Mouse (Mus musculus): Measurements from ENCODE around the gene Gm45233. TPM values are rescaled to one million over a fixed set of nuclear protein-coding genes. Genes with fewer than 3 reads are reported as not detected.

Gene Gm45233
- polyA plus RNA-seq, 1 experiment from 2014 or later: 0.31 TPM

DNA sequence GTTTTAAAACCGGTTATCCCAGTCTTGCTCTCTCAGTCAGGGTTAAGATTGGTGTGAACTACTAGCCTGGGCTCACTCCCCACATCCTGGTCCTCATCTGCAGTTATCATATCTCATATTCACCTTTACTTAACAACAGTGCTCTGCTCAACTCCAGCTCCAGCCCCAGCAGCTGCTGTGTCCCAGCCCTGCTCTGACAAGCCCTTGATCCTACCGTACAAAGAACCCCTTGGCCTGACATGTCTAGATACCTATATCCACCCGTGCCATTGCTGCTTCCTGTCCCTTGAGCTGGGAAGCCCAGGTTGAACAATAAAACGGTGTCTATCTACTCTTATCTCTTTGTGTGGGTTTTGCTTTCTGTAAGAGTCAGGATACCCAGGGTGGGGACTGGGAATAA, 14.4 kb upstream of the Gm45233 start:
- no peak for ATAC-seq (replicated peaks; ENCODE audit: insufficient number of reproducible peaks, insufficient read depth, low FRiP score, low read depth)
- Histone ChIP-seq H3K27me3 (no peaks in the 10 kb centered on the region), H3K9me3 (replicated peaks) (no peaks in the 10 kb centered on the region), H3K27ac (no peak overlapping the region), H3K4me1 (replicated peaks) (no peaks in the 10 kb centered on the region), H3K36me3 (no peaks in the 10 kb centered on the region), H3K4me3 (no peak overlapping the region), H3K4me2 (no peak overlapping the region), H3K9ac (no peak overlapping the region)
- 34% methylated on average over 4 of the region's 4 CpGs for WGBS

DNA sequence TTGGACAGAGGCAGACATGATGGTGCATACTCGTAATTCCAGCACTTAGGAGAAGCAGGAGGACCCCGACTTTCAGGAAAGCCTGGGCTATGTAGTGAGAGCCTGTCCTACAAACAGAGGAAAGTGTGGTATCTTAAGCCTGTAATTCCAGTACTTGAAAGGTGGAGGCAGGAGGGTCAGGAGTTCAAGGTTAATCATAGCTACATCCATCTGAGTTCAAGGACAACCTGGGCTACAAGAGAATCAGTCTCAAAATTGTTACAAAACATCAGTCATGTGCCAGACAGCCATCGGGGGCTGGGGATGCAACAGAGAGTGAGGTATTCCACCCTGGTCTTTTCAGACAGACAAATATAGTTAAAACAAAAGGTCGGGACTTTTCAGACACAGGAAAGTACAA, 11.0 kb upstream of the Gm45233 start:
- H3K27ac ChIP-seq: no peak overlapping the region
- H3K4me2 ChIP-seq: no peak overlapping the region
- no peak overlapping the region for H3K9ac ChIP-seq
- no peaks in the 10 kb centered on the region for H3K4me1 ChIP-seq (replicated peaks)
- H3K4me3 ChIP-seq: no peak overlapping the region
- no peak for ATAC-seq (replicated peaks; ENCODE audit: insufficient number of reproducible peaks, insufficient read depth, low FRiP score, low read depth)
- no peaks in the 10 kb centered on the region for H3K36me3 ChIP-seq
- H3K9me3 ChIP-seq (replicated peaks): no peaks in the 10 kb centered on the region
- 61% methylated on average over 4 of the region's 4 CpGs for WGBS
- H3K27me3 ChIP-seq: no peaks in the 10 kb centered on the region

GRCm38 (mm10) chr7:43434676-43435075, 9.3 kb upstream of the Gm45233 start:
- Histone ChIP-seq H3K4me2 (no peak overlapping the region), H3K9ac (no peak overlapping the region), H3K4me1 (replicated peaks) (no peaks in the 10 kb centered on the region), H3K36me3 (no peaks in the 10 kb centered on the region), H3K9me3 (replicated peaks) (no peaks in the 10 kb centered on the region), H3K4me3 (no peak overlapping the region), H3K27ac (no peak overlapping the region), H3K27me3 (no peaks in the 10 kb centered on the region)
- 82% methylated on average over 5 of the region's 5 CpGs for WGBS
- no peak for ATAC-seq (replicated peaks; ENCODE audit: insufficient number of reproducible peaks, insufficient read depth, low FRiP score, low read depth)

- H3K4me2 ChIP-seq: no peak within 1 kb of the TSS
- H3K27ac ChIP-seq: no peak within 1 kb of the TSS
- ATAC-seq (replicated peaks; ENCODE audit: insufficient number of reproducible peaks, insufficient read depth, low FRiP score, low read depth): no peak
- H3K27me3 ChIP-seq: no peaks in the 10 kb centered on the region
- H3K4me3 ChIP-seq: no peak within 1 kb of the TSS; the same call in 1 of the 2 replicates
- no peaks in the 10 kb centered on the region for H3K36me3 ChIP-seq
- H3K9me3 ChIP-seq (replicated peaks): no peaks in the 10 kb centered on the region
- WGBS: 65% methylated on average over 10 of the region's 10 CpGs
- no peak within 1 kb of the TSS for H3K9ac ChIP-seq
- H3K4me1 ChIP-seq (replicated peaks): no peaks in the 10 kb centered on the region
These were observed 7.3 kb upstream of the Gm45233 start, which contains the start of gene Nkg7 for GRCm38 (mm10) chr7:43436341-43437255. Gene Nkg7 (plus strand): TSS chr7:43437073.

DNA sequence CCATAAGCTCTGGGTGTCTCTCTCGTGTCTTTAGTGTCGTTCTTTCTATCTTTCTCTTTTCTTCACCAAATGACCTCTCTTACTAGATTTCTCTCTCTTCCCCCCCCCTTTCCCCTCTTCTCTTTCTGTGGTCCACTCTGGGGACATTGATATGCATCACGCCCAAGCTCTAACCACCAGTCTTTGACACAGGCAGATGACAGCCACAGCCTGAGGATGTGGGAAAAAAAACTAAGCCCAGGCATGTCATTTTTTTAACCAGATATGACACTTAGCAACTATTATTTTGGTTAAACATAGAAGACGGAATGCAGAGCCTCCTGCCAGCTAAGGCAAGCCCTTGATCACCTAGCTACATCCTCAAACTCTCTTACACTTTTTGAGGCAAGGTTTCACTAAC, 5.3 kb upstream of the Gm45233 start:
- no peak overlapping the region for H3K4me2 ChIP-seq
- H3K4me1 ChIP-seq (replicated peaks): peaks cover 9% of the 10 kb centered on the region
- H3K27ac ChIP-seq: no peak overlapping the region
- no peaks in the 10 kb centered on the region for H3K9me3 ChIP-seq (replicated peaks)
- no peaks in the 10 kb centered on the region for H3K36me3 ChIP-seq
- ATAC-seq (replicated peaks; ENCODE audit: insufficient number of reproducible peaks, insufficient read depth, low FRiP score, low read depth): no peak
- no peak overlapping the region for H3K9ac ChIP-seq
- 73% methylated on average over 4 of the region's 4 CpGs for WGBS
- no peak overlapping the region for H3K4me3 ChIP-seq
- no peaks in the 10 kb centered on the region for H3K27me3 ChIP-seq

DNA sequence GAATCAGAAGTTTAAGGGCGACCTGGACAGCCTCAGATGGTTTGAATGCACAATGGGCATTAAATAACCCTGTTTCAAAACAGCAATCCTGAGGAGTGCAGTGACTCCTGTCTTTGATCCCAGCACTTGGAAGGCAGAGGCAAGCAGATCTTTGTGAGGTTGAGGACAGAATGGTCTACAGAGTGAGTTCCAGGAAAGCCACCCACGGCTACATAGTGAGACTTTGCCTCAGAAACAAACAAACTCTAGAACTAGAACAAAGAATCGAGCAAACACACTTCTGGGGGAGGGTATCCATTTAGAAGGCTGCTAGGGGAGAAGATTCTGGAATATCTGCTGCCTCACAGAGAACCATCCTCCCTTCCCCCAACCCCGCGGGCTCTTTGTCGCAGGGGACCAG, 3.4 kb upstream of the Gm45233 start, which contains the start of gene Cldnd2:
Cldnd2 (plus strand) TSS at position 301 of the 400 bp plus-strand sequence.
- ATAC-seq (replicated peaks; ENCODE audit: insufficient number of reproducible peaks, insufficient read depth, low FRiP score, low read depth): no peak
- H3K27me3 ChIP-seq: no peaks in the 10 kb centered on the region
- H3K9ac ChIP-seq: no peak within 1 kb of the TSS
- H3K36me3 ChIP-seq: no peaks in the 10 kb centered on the region
- H3K4me3 ChIP-seq: no peak within 1 kb of the TSS
- peaks cover 18% of the 10 kb centered on the region for H3K4me1 ChIP-seq (replicated peaks)
- H3K9me3 ChIP-seq (replicated peaks): no peaks in the 10 kb centered on the region
- 82% methylated on average over 6 of the region's 6 CpGs for WGBS
- H3K27ac ChIP-seq: no peak within 1 kb of the TSS
- H3K4me2 ChIP-seq: no peak within 1 kb of the TSS

DNA sequence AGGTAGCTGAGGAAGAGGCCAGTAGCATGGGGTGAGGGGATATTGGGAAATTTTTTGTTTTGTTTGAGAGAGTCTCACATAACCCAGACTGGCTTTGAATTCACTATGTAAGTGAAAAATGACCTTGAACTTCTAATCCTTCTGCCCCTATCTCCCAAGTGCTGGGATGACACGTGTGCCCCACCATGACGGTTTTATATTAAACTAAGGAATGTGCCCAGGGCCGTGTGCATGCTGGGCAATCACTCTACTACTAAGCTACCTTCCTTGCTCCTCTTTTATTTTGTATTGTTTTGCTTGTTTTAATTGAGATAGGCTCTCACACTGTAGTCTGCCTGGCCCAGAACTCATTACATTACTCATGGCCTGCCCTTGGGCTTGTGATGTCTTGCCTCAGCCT, 2.9 kb upstream of the Gm45233 start:
- ATAC-seq (replicated peaks; ENCODE audit: insufficient number of reproducible peaks, insufficient read depth, low FRiP score, low read depth): no peak
- Histone ChIP-seq H3K4me1 (replicated peaks) (peaks cover 24% of the 10 kb centered on the region), H3K36me3 (no peaks in the 10 kb centered on the region), H3K4me3 (no peak overlapping the region), H3K27ac (no peak overlapping the region), H3K9ac (no peak overlapping the region), H3K4me2 (no peak overlapping the region), H3K27me3 (no peaks in the 10 kb centered on the region), H3K9me3 (replicated peaks) (no peaks in the 10 kb centered on the region)
- WGBS: 81% methylated on average over 3 of the region's 3 CpGs

GRCm38 (mm10) chr7:43442684-43443083, 1.2 kb upstream of the Gm45233 start:
- peak overlapping the region; percentile 97 for H3K27ac ChIP-seq
- peak overlapping the region; percentile 69 for H3K9ac ChIP-seq
- no peaks in the 10 kb centered on the region for H3K36me3 ChIP-seq
- 14% methylated on average over 9 of the region's 9 CpGs for WGBS
- H3K9me3 ChIP-seq (replicated peaks): no peaks in the 10 kb centered on the region
- H3K4me3 ChIP-seq: peak overlapping the region; percentile 60
- peak overlapping the region; percentile 72 for H3K4me2 ChIP-seq
- no peak for ATAC-seq (replicated peaks; ENCODE audit: insufficient number of reproducible peaks, insufficient read depth, low FRiP score, low read depth)
- peaks cover 35% of the 10 kb centered on the region for H3K4me1 ChIP-seq (replicated peaks)
- H3K27me3 ChIP-seq: no peaks in the 10 kb centered on the region

GRCm38 (mm10) chr7:43443126-43443916, 607 bp upstream of the Gm45233 start:
- Histone ChIP-seq H3K4me1 (replicated peaks) (peaks cover 42% of the 10 kb centered on the region), H3K27me3 (no peaks in the 10 kb centered on the region), H3K4me2 (peak overlapping the region; percentile 72), H3K9me3 (replicated peaks) (no peaks in the 10 kb centered on the region), H3K36me3 (no peaks in the 10 kb centered on the region), H3K27ac (peak overlapping the region; percentile 97), H3K9ac (peak overlapping the region; percentile 69), H3K4me3 (peak overlapping the region; percentile 60)
- ATAC-seq (replicated peaks; ENCODE audit: insufficient number of reproducible peaks, insufficient read depth, low FRiP score, low read depth): peak; percentile 88
- WGBS: 1% methylated on average over 36 of the region's 36 CpGs

DNA sequence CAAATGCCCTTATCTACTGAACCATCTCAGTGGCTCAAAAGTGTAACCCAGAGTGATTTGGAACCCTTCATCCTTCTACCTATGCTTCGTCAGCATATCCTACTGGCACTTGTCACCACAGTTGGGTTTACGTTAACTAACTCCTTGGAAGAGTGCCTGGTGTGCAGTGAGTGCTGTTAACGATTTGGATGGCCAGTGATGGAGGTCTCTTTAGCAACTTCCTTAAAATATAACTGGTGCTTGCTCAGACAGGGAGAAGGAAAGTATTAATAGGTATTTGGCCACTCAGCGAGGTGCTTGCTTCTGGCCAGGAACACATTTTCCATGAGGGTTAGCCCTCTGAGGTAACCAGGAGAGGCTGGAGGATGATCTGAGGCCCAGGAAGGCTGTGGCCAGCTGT, 3.9 kb downstream of the Gm45233 start:
- Histone ChIP-seq H3K9me3 (replicated peaks) (no peaks in the 10 kb centered on the region), H3K27ac (peak overlapping the region; percentile 69), H3K9ac (no peak overlapping the region), H3K36me3 (peaks cover 10% of the 10 kb centered on the region), H3K4me2 (no peak overlapping the region), H3K4me1 (replicated peaks) (peaks cover 53% of the 10 kb centered on the region), H3K4me3 (no peak overlapping the region), H3K27me3 (no peaks in the 10 kb centered on the region)
- WGBS: 50% methylated on average over 4 of the region's 4 CpGs
- ATAC-seq (replicated peaks; ENCODE audit: insufficient number of reproducible peaks, insufficient read depth, low FRiP score, low read depth): no peak

- no peak for ATAC-seq (replicated peaks; ENCODE audit: insufficient number of reproducible peaks, insufficient read depth, low FRiP score, low read depth)
- Histone ChIP-seq H3K36me3 (peaks cover 14% of the 10 kb centered on the region), H3K9me3 (replicated peaks) (no peaks in the 10 kb centered on the region), H3K4me1 (replicated peaks) (peaks cover 50% of the 10 kb centered on the region), H3K4me3 (no peak overlapping the region), H3K9ac (no peak overlapping the region), H3K27ac (peak overlapping the region; percentile 69), H3K27me3 (no peaks in the 10 kb centered on the region), H3K4me2 (no peak overlapping the region)
- 68% methylated on average over 2 of the region's 3 CpGs for WGBS
These were observed 4.3 kb downstream of the Gm45233 start for GRCm38 (mm10) chr7:43448246-43448645.
